Comparison of ENCODE assay signal across 8 mouse cellular contexts in genomic region chr11:4217914-4218629, GRCm38 (mm10). TPM values are rescaled to one million over a fixed set of nuclear protein-coding genes. Genes with fewer than 3 reads are reported as not detected.
DNase-seq lines count a peak whose midpoint lies in the region; ATAC-seq and TF ChIP-seq lines count a peak whose summit lies in the region.

Gene Castor1 (plus strand): TSS chr11:4218225.

- ATAC-seq in forebrain, embryonic 12.5 days (ENCODE audit: low FRiP score): peak; percentile 91
- ATAC-seq in heart, embryonic 16.5 days (replicated peaks; ENCODE audit: extremely low read depth, insufficient read depth, low FRiP score): peak; percentile 78
- ATAC-seq in neutrophil, adult 5-6 weeks (ENCODE audit: extremely low read depth, insufficient number of reproducible peaks, low FRiP score, poor library complexity, severe bottlenecking): peak; percentile 84

- H3K4me3 ChIP-seq in CH12.LX (replicated peaks in 1 of 3; ENCODE audit: low read depth in 2 of 3, low read length in 2 of 3, poor library complexity in 1 of 3): peak within 1 kb of the TSS in 2 of 3 experiments; percentile 42 to 52
- peak within 1 kb of the TSS; percentile 48 for H3K4me3 ChIP-seq in forebrain, embryonic 12.5 days (replicated peaks)
- peak within 1 kb of the TSS; percentile 67 for H3K4me3 ChIP-seq in heart, embryonic 16.5 days (ENCODE audit: low read length)
- peak within 1 kb of the TSS; percentile 76 for H3K4me3 ChIP-seq in lung, adult 2 months (replicated peaks; ENCODE audit: extremely low read depth, low read depth, low read length)

- H3K27ac ChIP-seq in CH12.LX (ENCODE audit: insufficient read depth, low read depth): no peak within 1 kb of the TSS
- H3K27ac ChIP-seq in forebrain, embryonic 12.5 days: no peak within 1 kb of the TSS
- peak within 1 kb of the TSS; percentile 83 for H3K27ac ChIP-seq in heart, embryonic 16.5 days (ENCODE audit: low read length)

- H3K27me3 ChIP-seq in CH12.LX (replicated peaks): no peaks in the 10 kb centered on the region
- H3K27me3 ChIP-seq in forebrain, embryonic 12.5 days: peaks cover 30% of the 10 kb centered on the region
- no peaks in the 10 kb centered on the region for H3K27me3 ChIP-seq in heart, embryonic 16.5 days (ENCODE audit: control insufficient read depth, insufficient read depth, low read length)

- no peak within 1 kb of the TSS for H3K9ac ChIP-seq in CH12.LX (ENCODE audit: insufficient read depth, low read depth)
- H3K9ac ChIP-seq in forebrain, embryonic 12.5 days: peak within 1 kb of the TSS; percentile 50
- H3K9ac ChIP-seq in heart, embryonic 16.5 days (ENCODE audit: low read length): peak within 1 kb of the TSS; percentile 77

- 2% methylated on average over 56 of the region's 56 CpGs for WGBS in forebrain, embryonic 12.5 days
- WGBS in heart, embryonic 16.5 days: 3% methylated on average over 56 of the region's 56 CpGs
- WGBS in lung, adult 2 months: under 1% methylated on average over 56 of the region's 56 CpGs

- no peak within 1 kb of the TSS for H3K4me2 ChIP-seq in CH12.LX (ENCODE audit: insufficient read depth, low read depth, poor library complexity, severe bottlenecking)
- peak within 1 kb of the TSS; percentile 84 for H3K4me2 ChIP-seq in forebrain, embryonic 12.5 days
- peak within 1 kb of the TSS; percentile 96 for H3K4me2 ChIP-seq in heart, embryonic 16.5 days (ENCODE audit: low read depth, low read length)

- no peaks in the 10 kb centered on the region for H3K9me3 ChIP-seq in CH12.LX (replicated peaks; ENCODE audit: low read length)
- no peaks in the 10 kb centered on the region for H3K9me3 ChIP-seq in forebrain, embryonic 12.5 days
- H3K9me3 ChIP-seq in heart, embryonic 16.5 days (replicated peaks; ENCODE audit: control insufficient read depth, low read length): no peaks in the 10 kb centered on the region

- TF ChIP-seq POLR2A in CH12.LX (IDR thresholded peaks at IDR 0.05; ENCODE audit: low read depth, low read length): no peak
- TF ChIP-seq POLR2A in lung, adult 2 months (IDR thresholded peaks at IDR 0.05; ENCODE audit: borderline replicate concordance, extremely low read depth, low read depth, low read length): peak; percentile 67; the same call in 1 of the 2 replicates

- H3K4me1 ChIP-seq in CH12.LX (ENCODE audit: control insufficient read depth in 1 of 2, insufficient read depth in 2 of 2): peaks cover 15 to 46% of the 10 kb centered on the region in 2 experiments
- peaks cover 9% of the 10 kb centered on the region; the same call in 1 of the 2 replicates for H3K4me1 ChIP-seq in forebrain, embryonic 12.5 days
- H3K4me1 ChIP-seq in heart, embryonic 16.5 days (ENCODE audit: control insufficient read depth, insufficient read depth, low read length): peaks cover 13% of the 10 kb centered on the region
- H3K4me1 ChIP-seq in lung, adult 2 months (ENCODE audit: control insufficient read depth, insufficient read depth, low read length): peaks cover 21% of the 10 kb centered on the region

- no peak for TF ChIP-seq RAD21 in CH12.LX (IDR thresholded peaks at IDR 0.05; ENCODE audit: low read depth, low read length)

- H3K79me2 ChIP-seq in CH12.LX (replicated peaks; ENCODE audit: control insufficient read depth, extremely low read depth, insufficient read depth, poor library complexity, severe bottlenecking): no peaks in the 10 kb centered on the region

- TF ChIP-seq EP300 in CH12.LX (IDR thresholded peaks at IDR 0.05; ENCODE audit: low read length): no peak

- DNase-seq in CH12.LX (ENCODE audit: extremely low read depth): peak; percentile 84
- peak; percentile 91 for DNase-seq in c-Kit-negative CD71-positive TER-119-positive erythroid progenitor cells, embryonic 14.5 days (ENCODE audit: low read depth, low spot score)
- DNase-seq in kidney, postnatal 36 days: peak; percentile 98 to 99
- DNase-seq in lung, adult 2 months: peak; percentile 94
- DNase-seq in thymus, adult 18-20 months: peak; percentile 78 to 83

- no peak for TF ChIP-seq CTCF in CH12.LX (conservative IDR thresholded peaks at IDR 0.05 in 1 of 2, IDR thresholded peaks at IDR 0.05 in 1 of 2; ENCODE audit: low read depth in 2 of 2, low read length in 2 of 2)
- no peak for TF ChIP-seq CTCF in lung, adult 2 months (IDR thresholded peaks at IDR 0.05; ENCODE audit: insufficient read depth, low read length)

- peaks cover 22 to 38% of the 10 kb centered on the region in 2 experiments for H3K36me3 ChIP-seq in CH12.LX (replicated peaks in 1 of 2; ENCODE audit: control insufficient read depth in 1 of 2, insufficient read depth in 1 of 2, low read length in 1 of 2)
- peaks cover 24% of the 10 kb centered on the region for H3K36me3 ChIP-seq in forebrain, embryonic 12.5 days (replicated peaks)
- peaks cover 12% of the 10 kb centered on the region for H3K36me3 ChIP-seq in heart, embryonic 16.5 days (ENCODE audit: control insufficient read depth, insufficient read depth)

- in situ Hi-C loops in CH12.LX (cut with MboI; ENCODE audit: low pct_ligation_motif_present, low pct_unique_long_range_greater_than_20kb, low sequenced_read_pairs): loop anchor here (5.0 to 10.0 kb wide), 2 partner anchors 41 to 213 kb away; no protein-coding TSS in a partner anchor

- dilution Hi-C loops in CH12.LX (cut with MboI; ENCODE audit: extremely low pct_ligation_motif_present, extremely low pct_unique_long_range_greater_than_20kb, low sequenced_read_pairs): no loop called here

TF ChIP-seq in CH12.LX, 34 proteins besides CTCF, POLR2A, EP300 and RAD21:
- TF ChIP-seq E2F4 (IDR thresholded peaks at IDR 0.05; ENCODE audit: insufficient replicate concordance, low read depth, low read length) (no peak), ZKSCAN1 (IDR thresholded peaks at IDR 0.05; ENCODE audit: borderline replicate concordance, low read depth, low read length) (no peak), MYC (IDR thresholded peaks at IDR 0.05; ENCODE audit: low read depth, low read length) (no peak), TBP (conservative IDR thresholded peaks at IDR 0.05; ENCODE audit: low read depth, low read length) (no peak), POLR2AphosphoS2 (IDR thresholded peaks at IDR 0.05; ENCODE audit: low read depth, low read length) (no peak), JUN (IDR thresholded peaks at IDR 0.05; ENCODE audit: insufficient read depth, low read depth, low read length) (no peak), BHLHE40 (IDR thresholded peaks at IDR 0.05; ENCODE audit: low read depth, low read length) (no peak), UBTF (IDR thresholded peaks at IDR 0.05; ENCODE audit: low read depth, low read length) (no peak), RCOR1 (conservative IDR thresholded peaks at IDR 0.05; ENCODE audit: low read depth, low read length) (no peak), IRF4 (IDR thresholded peaks at IDR 0.05; ENCODE audit: low read depth, low read length) (no peak), USF1 (IDR thresholded peaks at IDR 0.05; ENCODE audit: low read depth, low read length) (no peak), MXI1 (IDR thresholded peaks at IDR 0.05; ENCODE audit: low read depth, low read length) (no peak), CHD1 (IDR thresholded peaks at IDR 0.05; ENCODE audit: low read depth, low read length) (no peak), SIN3A (IDR thresholded peaks at IDR 0.05; ENCODE audit: low read length) (no peak), ZC3H11A (IDR thresholded peaks at IDR 0.05; ENCODE audit: low read depth, low read length) (no peak), TCF12 (IDR thresholded peaks at IDR 0.05; ENCODE audit: low read depth, low read length) (no peak), MEF2A (IDR thresholded peaks at IDR 0.05; ENCODE audit: borderline replicate concordance, low read depth, low read length) (no peak), KAT2A (IDR thresholded peaks at IDR 0.05; ENCODE audit: insufficient replicate concordance, low read length) (no peak), ZMIZ1 (IDR thresholded peaks at IDR 0.05; ENCODE audit: low read depth, low read length) (no peak)

RNA-seq across cellular contexts. Expression of gene Castor1, which starts in this region (rescaled TPM):
- total RNA-seq in CH12.LX (2012; rRNA removed) (4.7 and 5.8 TPM in 2 replicates), CH12.LX (2014; rRNA removed) (13.0 TPM in 2 replicates)
- 18.2 and 23.7 TPM in 2 replicates for polyA plus RNA-seq in CH12.LX (2012; ENCODE audit: insufficient read length, low read depth)
- 1.8 and 2.2 TPM in 2 replicates for polyA plus RNA-seq in forebrain, embryonic 12.5 days (2016; fragmentation: Nextera tagmentation; extraction: Ambion mirVana)
- polyA plus RNA-seq in heart, embryonic 16.5 days (2015; fragmentation: Nextera tagmentation; extraction: Ambion mirVana): 10.0 and 14.0 TPM in 2 replicates
- 23.3 and 26.2 TPM in 2 replicates for polyA plus RNA-seq in lung, adult 2 months (2012; rRNA removed)
- total RNA-seq in neutrophil, adult 5-6 weeks (2017): 1.7 and 2.2 TPM in 2 replicates
